Mouse (Mus musculus) spleen, adult 2 months (tissue): Measurements from ENCODE around the gene Mob2.

Experiments
- CTCF ChIP-seq: fragments of 200-500 bp; IDR thresholded peaks from 2 replicates; pipeline ENCODE4 v1.5.1; 2011; ENCODE audit warnings: mild to moderate bottlenecking, inconsistent platforms; ENCODE audit not compliant: insufficient read depth, insufficient read length, insufficient replicate concordance; ENCODE audit errors: extremely low read depth
- POLR2A ChIP-seq: fragments of 200-500 bp; IDR thresholded peaks from 2 replicates; pipeline ENCODE4 v1.6.1; 2011; ENCODE audit warnings: low read depth, low read length, inconsistent platforms

DNA sequence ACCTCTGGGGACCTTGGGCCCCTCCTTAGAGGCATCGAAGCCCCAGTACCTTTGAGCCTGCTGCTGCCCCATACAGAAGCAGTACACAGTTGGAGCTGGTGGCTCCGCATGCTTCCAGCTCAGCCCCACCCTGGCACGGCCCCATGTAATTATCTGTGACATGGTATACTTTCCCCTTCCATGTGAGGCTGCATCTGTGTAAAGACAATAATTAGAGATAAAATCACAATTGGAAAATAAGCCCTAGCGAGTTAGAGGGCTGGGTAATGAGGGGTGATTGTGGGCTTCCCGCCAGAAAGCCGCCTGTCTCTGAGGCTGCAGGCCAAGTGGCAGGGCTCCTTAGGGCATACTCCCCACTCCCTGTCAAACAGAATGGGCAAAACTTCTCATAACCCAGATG is 82.9 kb downstream of the Mob2 start:
- TF ChIP-seq CTCF (no peak), POLR2A (no peak)
